Mouse (Mus musculus) MEL (cell line): ENCODE measurements at regions not wholly inside any gene's neighbourhood (a gene's known extent, or its start where the extent isn't known, plus 50 kb on each side); places are given as distances from the start of the nearest gene placed in this dataset.

Experiments used
- BHLHE40 ChIP-seq: IDR thresholded peaks from 2 replicates; pipeline ENCODE4 v1.6.1; 2012; ENCODE audit warnings: low read depth, mild to moderate bottlenecking, inconsistent platforms, low read length, improper control_type of control experiment, borderline replicate concordance
- CHD2 ChIP-seq: IDR thresholded peaks from 2 replicates; pipeline ENCODE4 v1.6.1; 2011; ENCODE audit warnings: low read length, improper control_type of control experiment
- CTCF ChIP-seq, 3 experiments: IDR thresholded peaks in 2 of 3; conservative IDR thresholded peaks in 1 of 3; 2 replicates each; pipeline ENCODE4 v1.5.1; 2011 to 2012; ENCODE audit warnings: low read length in 3 of 3, low read depth in 2 of 3, mild to moderate bottlenecking in 2 of 3, improper control_type of control experiment in 1 of 3, inconsistent platforms in 1 of 3, mixed read lengths in 1 of 3, moderate library complexity in 1 of 3; ENCODE audit not compliant: control insufficient read depth in 1 of 3, insufficient read depth in 1 of 3, poor library complexity in 1 of 3, severe bottlenecking in 1 of 3
- E2F4 ChIP-seq: IDR thresholded peaks from 2 replicates; pipeline ENCODE4 v1.6.1; 2011; ENCODE audit warnings: low read depth, low read length, improper control_type of control experiment, borderline replicate concordance
- EP300 ChIP-seq, 2 experiments: IDR thresholded peaks; 2 replicates each; pipeline ENCODE4 v1.6.1; 2011; ENCODE audit warnings: improper control_type of control experiment in 2 of 2, low read length in 2 of 2, low read depth in 1 of 2, mild to moderate bottlenecking in 1 of 2
- KAT2A ChIP-seq: conservative IDR thresholded peaks from 2 replicates; pipeline ENCODE4 v1.6.1; 2012; ENCODE audit warnings: low read depth, low read length, improper control_type of control experiment, inconsistent platforms
- MAFK ChIP-seq: IDR thresholded peaks from 2 replicates; pipeline ENCODE4 v1.6.1; 2011; ENCODE audit warnings: low read depth, mild to moderate bottlenecking, low read length, improper control_type of control experiment, borderline replicate concordance
- MAX ChIP-seq: IDR thresholded peaks from 2 replicates; pipeline ENCODE4 v1.6.1; 2011; ENCODE audit warnings: low read length, improper control_type of control experiment
- MEF2A ChIP-seq: IDR thresholded peaks from 2 replicates; pipeline ENCODE4 v1.6.1; 2014; ENCODE audit warnings: low read depth, mild to moderate bottlenecking, inconsistent platforms, low read length, improper control_type of control experiment; ENCODE audit not compliant: poor library complexity, insufficient replicate concordance, severe bottlenecking; ENCODE audit errors: extremely low read depth
- POLR2A ChIP-seq, 2 experiments: IDR thresholded peaks; 2 replicates each; pipeline ENCODE4 v1.6.1; 2011 to 2012; ENCODE audit warnings: low read length in 2 of 2, mild to moderate bottlenecking in 2 of 2, control low read depth in 1 of 2, improper control_type of control experiment in 1 of 2, low read depth in 1 of 2, moderate library complexity in 1 of 2; ENCODE audit not compliant: control insufficient read depth in 1 of 2, insufficient read depth in 1 of 2, poor library complexity in 1 of 2
- POLR2AphosphoS5 ChIP-seq: IDR thresholded peaks from 2 replicates; pipeline ENCODE4 v1.6.1; 2012; ENCODE audit warnings: low read depth, borderline replicate concordance, mild to moderate bottlenecking, inconsistent platforms, low read length, moderate library complexity, mixed read lengths
- TBP ChIP-seq: IDR thresholded peaks from 2 replicates; pipeline ENCODE4 v1.8.0; 2011; ENCODE audit warnings: low read depth, low read length, improper control_type of control experiment
- USF1 ChIP-seq: IDR thresholded peaks from 2 replicates; pipeline ENCODE4 v1.6.1; 2014; ENCODE audit warnings: low read depth, mild to moderate bottlenecking, inconsistent platforms, low read length, improper control_type of control experiment, moderate library complexity
- ZNF384 ChIP-seq: IDR thresholded peaks from 2 replicates; pipeline ENCODE4 v1.6.1; 2012; ENCODE audit warnings: low read depth, mild to moderate bottlenecking, inconsistent platforms, low read length, improper control_type of control experiment

GRCm38 (mm10) chr9:51430426-51430825, 101.7 kb upstream of the 1810046K07Rik start:
- no peak for TF ChIP-seq ZNF384
- TF ChIP-seq MAFK: no peak
- no peak for TF ChIP-seq POLR2A (IDR thresholded peaks at IDR 0.05; ENCODE audit: control insufficient read depth in 1 of 2, insufficient read depth in 1 of 2, low read depth in 1 of 2, low read length in 2 of 2, poor library complexity in 1 of 2)
- TF ChIP-seq TBP: no peak
- TF ChIP-seq CTCF (IDR thresholded peaks at IDR 0.05 in 2 of 3, conservative IDR thresholded peaks at IDR 0.05 in 1 of 3; ENCODE audit: control insufficient read depth in 1 of 3, insufficient read depth in 1 of 3, low read depth in 2 of 3, low read length in 3 of 3, poor library complexity in 1 of 3, severe bottlenecking in 1 of 3): no peak
- no peak for TF ChIP-seq E2F4
- TF ChIP-seq CHD2: no peak
- TF ChIP-seq MEF2A: no peak
- TF ChIP-seq USF1: no peak
- no peak for TF ChIP-seq POLR2AphosphoS5
- TF ChIP-seq EP300 (IDR thresholded peaks at IDR 0.05; ENCODE audit: low read depth in 1 of 2, low read length in 2 of 2): no peak
- no peak for TF ChIP-seq KAT2A
- TF ChIP-seq BHLHE40: no peak
- no peak for TF ChIP-seq MAX
